Mouse (Mus musculus): ENCODE data around the gene Cln5. TPM values are rescaled to one million over a fixed set of nuclear protein-coding genes. Genes with fewer than 3 reads are reported as not detected.

Gene Cln5
- polyA plus RNA-seq, 1 experiment: 11.9 TPM

DNA sequence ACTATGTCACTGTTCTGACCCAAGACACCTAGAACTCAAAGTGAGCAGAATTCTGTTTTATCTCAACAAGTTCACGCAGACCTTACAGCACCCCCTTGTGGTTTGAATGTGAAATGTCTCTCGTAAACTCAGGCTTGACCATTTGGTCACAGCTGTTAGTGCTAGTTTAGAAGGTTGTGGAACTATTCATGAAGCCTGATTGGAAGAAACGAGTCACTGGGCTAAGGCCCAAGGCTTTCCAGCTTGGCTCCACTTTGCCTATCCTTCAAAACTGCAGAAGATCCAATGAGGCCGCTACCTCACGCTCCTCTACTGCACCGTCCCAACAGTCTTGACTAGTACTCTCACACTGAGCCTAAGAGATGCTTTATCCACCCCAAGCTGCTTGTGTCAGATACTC is 18.6 kb downstream of the Cln5 start:
- peaks cover 28% of the 10 kb centered on the region for H3K36me3 ChIP-seq (ENCODE audit: control insufficient read depth, insufficient read depth, low read length)
- no peak overlapping the region for H3K27ac ChIP-seq (ENCODE audit: insufficient read depth, low read length)

DNA sequence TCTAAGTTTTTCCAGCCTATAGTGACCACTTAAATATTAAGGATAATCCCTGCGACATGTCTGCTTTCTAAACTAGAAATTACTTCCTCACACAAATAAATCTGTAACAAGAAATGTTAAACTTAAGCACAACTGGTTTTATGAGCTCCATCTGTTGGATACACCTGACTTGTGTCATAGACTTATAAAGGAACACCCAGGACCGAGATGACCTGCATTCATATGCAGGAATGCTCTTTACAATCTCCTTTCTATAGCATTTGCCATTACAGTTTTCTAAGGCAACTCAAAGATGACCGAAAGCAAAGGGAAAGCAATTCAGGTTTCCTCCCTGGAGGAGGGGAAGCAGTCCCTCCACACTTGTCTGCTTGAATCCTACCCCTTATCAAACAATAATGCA is 23.2 kb downstream of the Cln5 start:
- H3K4me3 ChIP-seq (ENCODE audit: extremely low read depth, insufficient read depth, insufficient read length): no peak overlapping the region
- no peaks in the 10 kb centered on the region for H3K27me3 ChIP-seq (ENCODE audit: control insufficient read depth, insufficient read depth, low read length)
- no peak for DNase-seq (ENCODE audit: low read depth in 1 of 2, low spot score in 2 of 2)
- WGBS: 92% methylated on average over 3 of the region's 3 CpGs
- peaks cover 3% of the 10 kb centered on the region; the same call in 1 of the 2 replicates for H3K4me1 ChIP-seq (ENCODE audit: control insufficient read depth, insufficient read depth, insufficient read length)
- peaks cover 16% of the 10 kb centered on the region for H3K36me3 ChIP-seq (ENCODE audit: control insufficient read depth, insufficient read depth, low read length)
- no peak overlapping the region for H3K27ac ChIP-seq (ENCODE audit: insufficient read depth, low read length)
- TF ChIP-seq CTCF (IDR thresholded peaks at IDR 0.05; ENCODE audit: extremely low read depth, insufficient read depth, insufficient read length, insufficient replicate concordance) (no peak), POLR2A (IDR thresholded peaks at IDR 0.05; ENCODE audit: low read depth, low read length) (no peak)

More for the DNA sequence above, 18.6 kb downstream of the Cln5 start:
- peak in 1 of 2 experiments; percentile 34 for DNase-seq (ENCODE audit: low read depth in 1 of 2, low spot score in 2 of 2)
- no peaks in the 10 kb centered on the region for H3K4me1 ChIP-seq (ENCODE audit: control insufficient read depth, insufficient read depth, insufficient read length)
- WGBS: 76% methylated on average over 6 of the region's 6 CpGs
- no peak overlapping the region for H3K4me3 ChIP-seq (ENCODE audit: extremely low read depth, insufficient read depth, insufficient read length)
- H3K27me3 ChIP-seq (ENCODE audit: control insufficient read depth, insufficient read depth, low read length): no peaks in the 10 kb centered on the region
- TF ChIP-seq CTCF (IDR thresholded peaks at IDR 0.05; ENCODE audit: extremely low read depth, insufficient read depth, insufficient read length, insufficient replicate concordance) (peak; percentile 30; the same call in 1 of the 2 replicates), POLR2A (IDR thresholded peaks at IDR 0.05; ENCODE audit: low read depth, low read length) (no peak)

DNA sequence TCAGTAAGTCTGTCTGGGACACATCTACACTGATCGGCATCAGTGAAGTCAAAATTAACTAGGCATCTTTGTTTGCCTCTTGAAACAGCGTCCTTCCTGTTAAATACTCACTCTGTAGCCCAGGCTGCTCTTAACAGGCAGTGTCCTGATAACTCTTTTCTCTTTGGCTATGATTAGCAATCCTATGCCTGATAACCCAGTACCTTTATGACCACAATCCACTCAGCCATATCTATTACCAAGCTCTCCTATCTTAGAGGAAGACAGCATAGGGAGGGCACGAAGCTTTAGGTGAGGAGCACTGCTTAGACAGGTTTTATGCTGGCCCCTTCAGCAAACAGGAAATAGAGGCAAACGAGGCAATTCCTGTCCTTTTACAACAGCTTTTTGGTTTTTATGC is 23.7 kb downstream of the Cln5 start:
- DNase-seq (ENCODE audit: low read depth in 1 of 2, low spot score in 2 of 2): no peak
- Histone ChIP-seq H3K4me1 (ENCODE audit: control insufficient read depth, insufficient read depth, insufficient read length) (peaks cover 3% of the 10 kb centered on the region; the same call in 1 of the 2 replicates), H3K4me3 (ENCODE audit: extremely low read depth, insufficient read depth, insufficient read length) (no peak overlapping the region), H3K36me3 (ENCODE audit: control insufficient read depth, insufficient read depth, low read length) (peaks cover 16% of the 10 kb centered on the region), H3K27ac (ENCODE audit: insufficient read depth, low read length) (no peak overlapping the region), H3K27me3 (ENCODE audit: control insufficient read depth, insufficient read depth, low read length) (no peaks in the 10 kb centered on the region)
- 41% methylated on average over 4 of the region's 4 CpGs for WGBS
- TF ChIP-seq POLR2A (IDR thresholded peaks at IDR 0.05; ENCODE audit: low read depth, low read length) (no peak), CTCF (IDR thresholded peaks at IDR 0.05; ENCODE audit: extremely low read depth, insufficient read depth, insufficient read length, insufficient replicate concordance) (no peak)

DNA sequence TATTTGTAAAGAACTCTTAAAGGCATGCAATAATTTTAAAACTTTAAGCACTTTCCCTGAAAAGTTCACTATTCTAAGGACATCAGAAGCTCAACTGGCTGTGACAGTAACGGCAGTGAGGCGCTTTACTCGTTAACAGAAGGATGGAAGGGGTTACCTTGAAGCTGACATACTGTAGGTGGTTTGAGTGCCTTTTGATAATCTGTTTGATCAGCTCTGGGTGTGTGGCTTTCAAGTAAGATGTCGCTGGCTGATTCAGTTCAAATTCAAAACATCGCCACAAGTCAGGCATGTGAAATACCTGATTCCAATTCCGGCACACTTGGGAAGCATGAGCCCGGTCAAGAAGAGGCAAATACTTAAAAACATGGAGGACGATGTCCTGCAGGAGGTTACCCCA is 25.0 kb downstream of the Cln5 start:
- H3K36me3 ChIP-seq (ENCODE audit: control insufficient read depth, insufficient read depth, low read length): peaks cover 16% of the 10 kb centered on the region
- no peak for DNase-seq (ENCODE audit: low read depth in 1 of 2, low spot score in 2 of 2)
- H3K27me3 ChIP-seq (ENCODE audit: control insufficient read depth, insufficient read depth, low read length): no peaks in the 10 kb centered on the region

DNA sequence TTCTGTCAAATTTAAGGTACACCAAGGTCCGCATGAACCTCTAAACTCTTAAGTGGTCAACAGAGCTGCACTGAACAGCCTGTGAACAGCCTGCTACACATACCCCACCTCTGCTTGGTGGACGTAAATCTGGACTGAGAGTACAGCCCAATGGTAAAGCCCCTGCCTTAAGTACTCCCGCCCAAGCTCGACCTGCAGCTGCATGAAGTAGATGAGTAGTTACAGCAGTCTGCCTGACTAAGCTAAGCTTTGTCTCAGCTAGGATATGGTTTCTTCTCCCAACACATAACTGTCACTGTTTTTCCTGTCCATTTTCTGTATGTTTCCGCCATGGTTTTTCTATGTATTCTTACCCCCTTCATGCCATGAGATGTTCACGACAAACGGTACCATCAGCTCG is 25.8 kb downstream of the Cln5 start:
- Histone ChIP-seq H3K4me3 (ENCODE audit: extremely low read depth, insufficient read depth, insufficient read length) (no peak overlapping the region), H3K27me3 (ENCODE audit: control insufficient read depth, insufficient read depth, low read length) (no peaks in the 10 kb centered on the region), H3K27ac (ENCODE audit: insufficient read depth, low read length) (no peak overlapping the region), H3K4me1 (ENCODE audit: control insufficient read depth, insufficient read depth, insufficient read length) (peaks cover 3% of the 10 kb centered on the region; the same call in 1 of the 2 replicates), H3K36me3 (ENCODE audit: control insufficient read depth, insufficient read depth, low read length) (peaks cover 13% of the 10 kb centered on the region)
- no peak for TF ChIP-seq POLR2A (IDR thresholded peaks at IDR 0.05; ENCODE audit: low read depth, low read length)
- TF ChIP-seq CTCF (IDR thresholded peaks at IDR 0.05; ENCODE audit: extremely low read depth, insufficient read depth, insufficient read length, insufficient replicate concordance): no peak
- no peak for DNase-seq (ENCODE audit: low read depth in 1 of 2, low spot score in 2 of 2)
- WGBS: 91% methylated on average over 8 of the region's 8 CpGs

More for the DNA sequence above, 25.0 kb downstream of the Cln5 start:
- H3K4me1 ChIP-seq (ENCODE audit: control insufficient read depth, insufficient read depth, insufficient read length): peaks cover 3% of the 10 kb centered on the region; the same call in 1 of the 2 replicates
- 0 out of 2 replicates have a peak overlapping the region, but pooled peaks have one; percentile 2 for H3K27ac ChIP-seq (ENCODE audit: insufficient read depth, low read length)
- WGBS: 83% methylated on average over 8 of the region's 8 CpGs
- no peak overlapping the region for H3K4me3 ChIP-seq (ENCODE audit: extremely low read depth, insufficient read depth, insufficient read length)
- no peak for TF ChIP-seq POLR2A (IDR thresholded peaks at IDR 0.05; ENCODE audit: low read depth, low read length)
- no peak for TF ChIP-seq CTCF (IDR thresholded peaks at IDR 0.05; ENCODE audit: extremely low read depth, insufficient read depth, insufficient read length, insufficient replicate concordance)

DNA sequence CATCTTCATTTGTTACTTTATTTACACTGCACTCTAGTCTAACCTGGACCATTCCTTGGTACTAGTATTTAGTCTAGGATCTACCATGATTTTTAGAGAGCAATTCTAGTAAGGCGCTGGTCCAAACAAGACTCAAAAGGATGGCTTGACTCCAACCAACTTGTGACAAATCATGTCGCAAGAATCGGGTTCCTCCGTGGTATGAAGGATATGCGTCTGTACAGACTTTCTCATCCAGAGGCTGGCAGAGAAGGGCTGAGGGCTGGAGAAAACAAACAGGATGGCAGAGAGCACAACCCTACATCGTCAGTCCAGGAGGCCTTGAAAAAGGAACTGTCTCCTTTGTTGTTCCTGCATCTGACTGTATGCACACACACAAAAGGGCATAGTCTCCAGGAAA is 26.6 kb downstream of the Cln5 start:
- no peak for TF ChIP-seq POLR2A (IDR thresholded peaks at IDR 0.05; ENCODE audit: low read depth, low read length)
- TF ChIP-seq CTCF (IDR thresholded peaks at IDR 0.05; ENCODE audit: extremely low read depth, insufficient read depth, insufficient read length, insufficient replicate concordance): no peak
- H3K36me3 ChIP-seq (ENCODE audit: control insufficient read depth, insufficient read depth, low read length): peaks cover 12% of the 10 kb centered on the region
- 71% methylated on average over 6 of the region's 6 CpGs for WGBS
- H3K27me3 ChIP-seq (ENCODE audit: control insufficient read depth, insufficient read depth, low read length): no peaks in the 10 kb centered on the region
- no peak overlapping the region for H3K4me3 ChIP-seq (ENCODE audit: extremely low read depth, insufficient read depth, insufficient read length)
- H3K27ac ChIP-seq (ENCODE audit: insufficient read depth, low read length): no peak overlapping the region
- DNase-seq (ENCODE audit: low read depth in 1 of 2, low spot score in 2 of 2): no peak
- H3K4me1 ChIP-seq (ENCODE audit: control insufficient read depth, insufficient read depth, insufficient read length): peaks cover 3% of the 10 kb centered on the region; the same call in 1 of the 2 replicates

DNA sequence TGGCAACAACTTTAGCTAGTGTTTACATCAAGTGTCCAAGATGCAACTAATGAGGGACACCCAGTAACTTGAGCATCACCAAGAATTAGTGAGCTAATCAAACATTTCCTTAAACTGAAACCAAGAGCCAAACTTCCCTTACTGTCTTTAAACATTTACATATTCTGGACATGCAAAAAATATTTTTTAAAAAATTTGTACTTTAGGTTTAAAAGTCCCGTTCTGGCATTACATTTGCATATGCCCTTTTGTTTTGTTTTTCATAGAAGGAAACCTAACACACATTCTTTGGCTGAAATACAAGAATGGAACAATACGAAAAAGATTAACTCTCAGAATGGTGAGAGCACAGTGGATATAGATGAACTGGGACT is 28.2 kb downstream of the Cln5 start:
- Histone ChIP-seq H3K27me3 (ENCODE audit: control insufficient read depth, insufficient read depth, low read length) (no peaks in the 10 kb centered on the region), H3K4me3 (ENCODE audit: extremely low read depth, insufficient read depth, insufficient read length) (peak overlapping the region; percentile 96), H3K36me3 (ENCODE audit: control insufficient read depth, insufficient read depth, low read length) (peaks cover 4% of the 10 kb centered on the region), H3K4me1 (ENCODE audit: control insufficient read depth, insufficient read depth, insufficient read length) (peaks cover 3% of the 10 kb centered on the region; the same call in 1 of the 2 replicates), H3K27ac (ENCODE audit: insufficient read depth, low read length) (peak overlapping the region; percentile 100)
- WGBS: under 1% methylated on average over 2 of the region's 2 CpGs
- TF ChIP-seq POLR2A (IDR thresholded peaks at IDR 0.05; ENCODE audit: low read depth, low read length): no peak
- TF ChIP-seq CTCF (IDR thresholded peaks at IDR 0.05; ENCODE audit: extremely low read depth, insufficient read depth, insufficient read length, insufficient replicate concordance): no peak
- no peak for DNase-seq (ENCODE audit: low read depth in 1 of 2, low spot score in 2 of 2)

All from spleen, adult 2 months (tissue).